Mouse (Mus musculus): Measurements from ENCODE around the gene Psmb11. TPM values are rescaled to one million over a fixed set of nuclear protein-coding genes. Genes with fewer than 3 reads are reported as not detected.

Psmb11 gene
- polyA plus RNA-seq, 1 experiment from 2014 or later, result not detected

- Histone ChIP-seq H3K27me3 (ENCODE audit: insufficient read depth, low read length) (0 out of 2 replicates have a peak, but pooled peaks cover 5% of the 10 kb centered on the region), H3K4me2 (ENCODE audit: low read depth, low read length) (peak within 1 kb of the TSS; percentile 100), H3K9me3 (ENCODE audit: low read length) (no peaks in the 10 kb centered on the region), H3K4me3 (ENCODE audit: low read depth, low read length) (peak within 1 kb of the TSS; percentile 81), H3K27ac (ENCODE audit: low read depth) (peak within 1 kb of the TSS; percentile 39; the same call in 1 of the 2 replicates), H3K4me1 (ENCODE audit: insufficient read depth) (peaks cover 3% of the 10 kb centered on the region), H3K9ac (replicated peaks) (peak within 1 kb of the TSS; percentile 77), H3K36me3 (replicated peaks; ENCODE audit: insufficient read depth, low read length) (peaks cover 39% of the 10 kb centered on the region)
- ATAC-seq, result no peak; the same call in 1 of the 2 replicates
- TF ChIP-seq CTCF (IDR thresholded peaks at IDR 0.05; ENCODE audit: low read depth), result no peak
- no peak for TF ChIP-seq EP300 (IDR thresholded peaks at IDR 0.05; ENCODE audit: low read depth)
- DNase-seq, result no peak
- WGBS (ENCODE audit: insufficient replicate concordance), result 3% methylated on average over 23 of the region's 28 CpGs
These were observed 19.7 kb downstream of the Psmb11 start, which contains the start of gene Gm17606 for GRCm38 (mm10) chr14:54640946-54641304. TSS of gene Gm17606 (plus strand) at chr14:54640952.

GRCm38 (mm10) chr14:54641305-54641969 is 20.2 kb downstream of the Psmb11 start, which contains the start of gene Cdh24:
TSS of gene Cdh24 (minus strand) at chr14:54641364.
- Histone ChIP-seq H3K9ac (replicated peaks) (peak within 1 kb of the TSS; percentile 77), H3K27me3 (ENCODE audit: insufficient read depth, low read length) (0 out of 2 replicates have a peak, but pooled peaks cover 5% of the 10 kb centered on the region), H3K4me1 (ENCODE audit: insufficient read depth) (peaks cover 3% of the 10 kb centered on the region), H3K9me3 (ENCODE audit: low read length) (no peaks in the 10 kb centered on the region), H3K4me2 (ENCODE audit: low read depth, low read length) (peak within 1 kb of the TSS; percentile 100), H3K36me3 (replicated peaks; ENCODE audit: insufficient read depth, low read length) (peaks cover 44% of the 10 kb centered on the region), H3K27ac (ENCODE audit: low read depth) (peak within 1 kb of the TSS; percentile 39; the same call in 1 of the 2 replicates), H3K4me3 (ENCODE audit: low read depth, low read length) (peak within 1 kb of the TSS; percentile 81)
- under 1% methylated on average over 37 of the region's 52 CpGs for WGBS (ENCODE audit: insufficient replicate concordance)
- TF ChIP-seq CTCF (IDR thresholded peaks at IDR 0.05; ENCODE audit: low read depth) (peak; percentile 92), EP300 (IDR thresholded peaks at IDR 0.05; ENCODE audit: low read depth) (no peak)
- ATAC-seq (peak; percentile 87), DNase-seq (peak; percentile 89)

GRCm38 (mm10) chr14:54642224-54642944 is 21.2 kb downstream of the Psmb11 start:
- Histone ChIP-seq H3K36me3 (replicated peaks; ENCODE audit: insufficient read depth, low read length) (peaks cover 54% of the 10 kb centered on the region), H3K9me3 (ENCODE audit: low read length) (no peaks in the 10 kb centered on the region), H3K27me3 (ENCODE audit: insufficient read depth, low read length) (0 out of 2 replicates have a peak, but pooled peaks cover 5% of the 10 kb centered on the region), H3K4me2 (ENCODE audit: low read depth, low read length) (no peak overlapping the region), H3K4me3 (ENCODE audit: low read depth, low read length) (no peak overlapping the region), H3K9ac (replicated peaks) (no peak overlapping the region), H3K27ac (ENCODE audit: low read depth) (no peak overlapping the region), H3K4me1 (ENCODE audit: insufficient read depth) (peaks cover 3% of the 10 kb centered on the region)
- ATAC-seq (no peak), DNase-seq (no peak)
- TF ChIP-seq EP300 (IDR thresholded peaks at IDR 0.05; ENCODE audit: low read depth) (no peak), CTCF (IDR thresholded peaks at IDR 0.05; ENCODE audit: low read depth) (no peak)
- WGBS (ENCODE audit: insufficient replicate concordance), result 91% methylated on average over 25 of the region's 25 CpGs

GRCm38 (mm10) chr14:54643011-54643410 is 21.8 kb downstream of the Psmb11 start:
- H3K4me1 ChIP-seq (ENCODE audit: insufficient read depth), result peaks cover 3% of the 10 kb centered on the region
- no peaks in the 10 kb centered on the region for H3K9me3 ChIP-seq (ENCODE audit: low read length)
- no peak overlapping the region for H3K27ac ChIP-seq (ENCODE audit: low read depth)
- DNase-seq (no peak), ATAC-seq (no peak)
- 65% methylated on average over 2 of the region's 2 CpGs for WGBS (ENCODE audit: insufficient replicate concordance)
- H3K27me3 ChIP-seq (ENCODE audit: insufficient read depth, low read length), result 0 out of 2 replicates have a peak, but pooled peaks cover 5% of the 10 kb centered on the region
- H3K4me3 ChIP-seq (ENCODE audit: low read depth, low read length), result no peak overlapping the region
- no peak overlapping the region for H3K4me2 ChIP-seq (ENCODE audit: low read depth, low read length)
- peaks cover 60% of the 10 kb centered on the region for H3K36me3 ChIP-seq (replicated peaks; ENCODE audit: insufficient read depth, low read length)
- H3K9ac ChIP-seq (replicated peaks), result no peak overlapping the region
- no peak for TF ChIP-seq EP300 (IDR thresholded peaks at IDR 0.05; ENCODE audit: low read depth)
- TF ChIP-seq CTCF (IDR thresholded peaks at IDR 0.05; ENCODE audit: low read depth), result no peak

GRCm38 (mm10) chr14:54644294-54644693 is 23.1 kb downstream of the Psmb11 start:
- Histone ChIP-seq H3K4me3 (ENCODE audit: low read depth, low read length) (no peak overlapping the region), H3K4me2 (ENCODE audit: low read depth, low read length) (no peak overlapping the region), H3K27ac (ENCODE audit: low read depth) (no peak overlapping the region), H3K4me1 (ENCODE audit: insufficient read depth) (peaks cover 3% of the 10 kb centered on the region), H3K9ac (replicated peaks) (no peak overlapping the region), H3K36me3 (replicated peaks; ENCODE audit: insufficient read depth, low read length) (peaks cover 70% of the 10 kb centered on the region), H3K27me3 (ENCODE audit: insufficient read depth, low read length) (0 out of 2 replicates have a peak, but pooled peaks cover 5% of the 10 kb centered on the region), H3K9me3 (ENCODE audit: low read length) (no peaks in the 10 kb centered on the region)
- DNase-seq (no peak), ATAC-seq (no peak)
- WGBS (ENCODE audit: insufficient replicate concordance), result 83% methylated on average over 9 of the region's 9 CpGs
- no peak for TF ChIP-seq EP300 (IDR thresholded peaks at IDR 0.05; ENCODE audit: low read depth)
- TF ChIP-seq CTCF (IDR thresholded peaks at IDR 0.05; ENCODE audit: low read depth), result no peak

- Histone ChIP-seq H3K9me3 (ENCODE audit: low read length) (no peaks in the 10 kb centered on the region), H3K27me3 (ENCODE audit: insufficient read depth, low read length) (no peaks in the 10 kb centered on the region), H3K27ac (ENCODE audit: low read depth) (no peak overlapping the region), H3K36me3 (replicated peaks; ENCODE audit: insufficient read depth, low read length) (peaks cover 90% of the 10 kb centered on the region), H3K9ac (replicated peaks) (no peak overlapping the region), H3K4me1 (ENCODE audit: insufficient read depth) (no peaks in the 10 kb centered on the region; the same call in 1 of the 2 replicates), H3K4me3 (ENCODE audit: low read depth, low read length) (no peak overlapping the region), H3K4me2 (ENCODE audit: low read depth, low read length) (no peak overlapping the region)
- ATAC-seq (no peak), DNase-seq (no peak)
- WGBS (ENCODE audit: insufficient replicate concordance), result 92% methylated on average over 17 of the region's 17 CpGs
- TF ChIP-seq EP300 (IDR thresholded peaks at IDR 0.05; ENCODE audit: low read depth) (no peak), CTCF (IDR thresholded peaks at IDR 0.05; ENCODE audit: low read depth) (no peak)
These were observed 25.2 kb downstream of the Psmb11 start for GRCm38 (mm10) chr14:54646455-54646854.
